Mouse (Mus musculus): Measurements from ENCODE around the gene Adamts15. TPM values are rescaled to one million over a fixed set of nuclear protein-coding genes. Genes with fewer than 3 reads are reported as not detected.
A peak's percentile ranks its signal among the peaks of the same experiment; 100 is the strongest.

The Adamts15 gene
- total RNA-seq, 1 experiment = 2.0 TPM

DNA sequence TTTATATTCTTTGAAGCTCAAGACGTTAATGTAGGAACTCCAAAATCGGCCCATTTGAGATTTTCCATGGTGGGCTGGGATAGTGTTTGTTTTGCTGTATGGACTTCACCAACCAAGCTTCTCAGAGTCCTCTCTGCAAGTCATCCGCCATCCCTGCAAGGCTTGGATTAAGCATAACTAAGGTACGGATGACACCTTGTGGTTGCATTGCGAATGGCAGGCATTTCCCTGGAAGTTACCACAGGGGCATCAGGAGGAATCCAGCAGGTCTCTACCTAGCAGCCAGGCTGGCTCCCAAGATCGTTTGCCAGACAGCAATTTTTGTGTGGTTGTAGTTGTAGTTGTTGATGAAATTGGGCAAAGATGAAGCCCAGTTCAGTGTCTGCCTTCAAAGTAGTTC, 18.1 kb upstream of the Adamts15 start:
- H3K4me1 ChIP-seq (ENCODE audit: control insufficient read depth in 2 of 2, insufficient read depth in 2 of 2, low read length in 2 of 2, poor library complexity in 1 of 2) = peaks cover 0 to 7% of the 10 kb centered on the region in 2 experiments; a peak in 1 of 4 replicates
- H3K9ac ChIP-seq (ENCODE audit: insufficient read depth, low read depth, low read length, poor library complexity, severe bottlenecking) = no peak overlapping the region
- in situ Hi-C loops (cut with MboI; ENCODE audit: low sequenced_read_pairs in 2 of 2, unreplicated experiment in 2 of 2) = loop anchor here (5.0 to 10.0 kb wide), 3 partner anchors 147 to 466 kb away; no protein-coding TSS in a partner anchor
- peak; percentile 92 for DNase-seq (ENCODE audit: low read depth, low spot score)
- no peak overlapping the region for H3K27ac ChIP-seq (ENCODE audit: insufficient read depth, low read depth, low read length, poor library complexity, severe bottlenecking)
- TF ChIP-seq ZC3H11A (IDR thresholded peaks at IDR 0.05; ENCODE audit: borderline replicate concordance, low read depth, low read length) (peak; percentile 99), HCFC1 (IDR thresholded peaks at IDR 0.05; ENCODE audit: borderline replicate concordance, insufficient read depth, low read length) (no peak)
- H3K9me3 ChIP-seq (ENCODE audit: control insufficient read depth, insufficient read depth, low read depth, low read length) = no peaks in the 10 kb centered on the region
- no peaks in the 10 kb centered on the region for H3K36me3 ChIP-seq (ENCODE audit: control insufficient read depth, insufficient read depth, low read length, poor library complexity, severe bottlenecking)
- H3K4me3 ChIP-seq (ENCODE audit: insufficient read depth in 1 of 2, low read depth in 1 of 2, low read length in 2 of 2, poor library complexity in 1 of 2, severe bottlenecking in 1 of 2) = no peak overlapping the region

DNA sequence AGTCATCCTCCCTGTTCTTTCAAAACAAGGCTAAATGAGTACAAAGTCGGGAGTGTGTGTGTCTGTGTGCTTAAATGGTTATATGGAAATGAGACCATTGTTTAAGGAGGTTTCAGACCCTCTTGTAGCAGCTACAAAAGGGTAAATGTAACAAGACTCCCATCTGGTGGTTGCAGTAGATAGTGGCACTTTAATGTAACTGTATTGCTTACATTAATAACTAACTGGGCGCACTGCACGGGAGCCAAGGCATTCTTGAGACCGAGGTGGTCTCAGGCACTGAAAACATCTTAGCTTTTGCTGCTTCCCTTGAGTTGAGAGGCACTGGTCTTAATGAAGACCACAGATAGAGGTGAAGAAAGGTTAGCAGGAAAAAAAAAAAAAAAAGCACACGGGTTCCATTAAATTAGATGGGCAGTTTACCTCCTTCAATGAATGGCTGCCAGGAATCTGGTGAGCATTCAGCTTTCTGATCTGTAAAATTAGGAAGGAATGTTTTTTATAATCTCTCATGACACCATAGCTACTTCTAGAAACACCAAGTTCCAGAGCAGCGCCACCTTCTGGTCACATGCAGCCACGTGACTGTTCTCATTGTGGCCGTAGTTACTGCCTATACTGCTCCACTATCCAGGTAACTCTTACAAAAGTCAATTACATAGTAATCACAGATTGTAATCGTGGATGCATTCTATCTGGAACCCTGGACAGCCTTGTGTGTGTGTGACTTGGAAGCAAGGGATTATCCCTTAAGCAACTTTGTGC, 14.6 kb upstream of the Adamts15 start:
- Histone ChIP-seq H3K9me3 (ENCODE audit: control insufficient read depth, insufficient read depth, low read depth, low read length) (no peaks in the 10 kb centered on the region), H3K4me1 (ENCODE audit: control insufficient read depth in 2 of 2, insufficient read depth in 2 of 2, low read length in 2 of 2, poor library complexity in 1 of 2) (peaks cover 0 to 1% of the 10 kb centered on the region in 2 experiments; a peak in 1 of 4 replicates), H3K4me3 (ENCODE audit: insufficient read depth in 1 of 2, low read depth in 1 of 2, low read length in 2 of 2, poor library complexity in 1 of 2, severe bottlenecking in 1 of 2) (no peak overlapping the region), H3K9ac (ENCODE audit: insufficient read depth, low read depth, low read length, poor library complexity, severe bottlenecking) (no peak overlapping the region), H3K27ac (ENCODE audit: insufficient read depth, low read depth, low read length, poor library complexity, severe bottlenecking) (no peak overlapping the region), H3K36me3 (ENCODE audit: control insufficient read depth, insufficient read depth, low read length, poor library complexity, severe bottlenecking) (no peaks in the 10 kb centered on the region)
- peak; percentile 52 for DNase-seq (ENCODE audit: low read depth, low spot score)
- TF ChIP-seq CHD2 (IDR thresholded peaks at IDR 0.05; ENCODE audit: low read depth, low read length) = no peak
- TF ChIP-seq ZC3H11A (IDR thresholded peaks at IDR 0.05; ENCODE audit: borderline replicate concordance, low read depth, low read length) = peak; percentile 99
- TF ChIP-seq HCFC1 (IDR thresholded peaks at IDR 0.05; ENCODE audit: borderline replicate concordance, insufficient read depth, low read length) = no peak
- TF ChIP-seq MAFK (IDR thresholded peaks at IDR 0.05; ENCODE audit: insufficient read depth, low read depth, low read length) = no peak
- TF ChIP-seq ZNF384 (IDR thresholded peaks at IDR 0.05; ENCODE audit: low read depth, low read length) = 0 out of 2 replicates have a peak, but pooled peaks have one; percentile 34
- in situ Hi-C loops (cut with MboI; ENCODE audit: low sequenced_read_pairs in 2 of 2, unreplicated experiment in 2 of 2) = no loop called here

DNA sequence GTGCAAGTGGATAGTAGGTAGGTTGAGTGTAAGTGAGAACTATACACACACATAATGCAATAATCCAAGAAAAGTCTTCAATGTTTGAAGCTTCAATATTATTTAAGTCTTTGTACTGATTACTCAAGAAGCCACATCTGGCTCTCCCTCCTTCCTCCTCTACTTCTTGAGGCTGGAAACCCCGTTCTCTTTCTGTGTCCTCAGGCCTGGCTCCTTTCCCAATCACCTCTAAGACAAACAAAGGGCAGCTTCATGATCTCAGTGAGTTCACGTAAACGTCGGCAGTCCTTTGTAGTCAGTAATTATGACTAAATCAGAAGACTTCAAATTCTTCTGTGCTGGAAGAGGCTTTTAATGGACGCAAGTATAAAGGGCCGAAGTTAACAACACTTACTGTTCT, 12.6 kb upstream of the Adamts15 start:
- no peak for DNase-seq (ENCODE audit: low read depth, low spot score)
- Histone ChIP-seq H3K4me1 (ENCODE audit: control insufficient read depth in 2 of 2, insufficient read depth in 2 of 2, low read length in 2 of 2, poor library complexity in 1 of 2) (no peaks in the 10 kb centered on the region), H3K36me3 (ENCODE audit: control insufficient read depth, insufficient read depth, low read length, poor library complexity, severe bottlenecking) (no peaks in the 10 kb centered on the region), H3K9me3 (ENCODE audit: control insufficient read depth, insufficient read depth, low read depth, low read length) (no peaks in the 10 kb centered on the region), H3K27ac (ENCODE audit: insufficient read depth, low read depth, low read length, poor library complexity, severe bottlenecking) (no peak overlapping the region), H3K4me3 (ENCODE audit: insufficient read depth in 1 of 2, low read depth in 1 of 2, low read length in 2 of 2, poor library complexity in 1 of 2, severe bottlenecking in 1 of 2) (no peak overlapping the region), H3K9ac (ENCODE audit: insufficient read depth, low read depth, low read length, poor library complexity, severe bottlenecking) (no peak overlapping the region)
- TF ChIP-seq ZC3H11A (IDR thresholded peaks at IDR 0.05; ENCODE audit: borderline replicate concordance, low read depth, low read length) (no peak), HCFC1 (IDR thresholded peaks at IDR 0.05; ENCODE audit: borderline replicate concordance, insufficient read depth, low read length) (no peak), ZNF384 (IDR thresholded peaks at IDR 0.05; ENCODE audit: low read depth, low read length) (no peak), MAFK (IDR thresholded peaks at IDR 0.05; ENCODE audit: insufficient read depth, low read depth, low read length) (no peak), CHD2 (IDR thresholded peaks at IDR 0.05; ENCODE audit: low read depth, low read length) (no peak)
- in situ Hi-C loops (cut with MboI; ENCODE audit: low sequenced_read_pairs in 2 of 2, unreplicated experiment in 2 of 2) = no loop called here

DNA sequence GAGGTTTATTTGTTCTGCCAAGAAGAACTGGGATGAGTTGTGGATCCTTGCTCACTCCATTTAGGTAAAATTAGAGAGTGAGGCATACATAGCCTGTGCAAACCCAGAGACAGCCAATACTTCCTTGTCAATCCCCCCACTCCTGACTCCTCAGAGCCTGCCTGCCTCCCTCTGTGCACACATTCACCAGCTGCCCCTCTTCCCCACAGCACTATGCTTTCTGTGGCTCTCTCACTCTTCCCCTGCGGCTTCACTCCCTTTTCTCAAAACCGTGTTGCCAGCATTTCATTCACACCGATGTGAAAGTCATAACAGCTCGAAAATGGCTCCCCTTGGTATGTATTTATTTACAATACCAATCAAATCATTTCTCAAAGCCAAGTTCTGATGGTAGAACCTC, 10.1 kb upstream of the Adamts15 start:
- no peak for TF ChIP-seq ZNF384 (IDR thresholded peaks at IDR 0.05; ENCODE audit: low read depth, low read length)
- no peak for TF ChIP-seq HCFC1 (IDR thresholded peaks at IDR 0.05; ENCODE audit: borderline replicate concordance, insufficient read depth, low read length)
- no peak for TF ChIP-seq ZC3H11A (IDR thresholded peaks at IDR 0.05; ENCODE audit: borderline replicate concordance, low read depth, low read length)
- no peak overlapping the region for H3K4me3 ChIP-seq (ENCODE audit: insufficient read depth in 1 of 2, low read depth in 1 of 2, low read length in 2 of 2, poor library complexity in 1 of 2, severe bottlenecking in 1 of 2)
- H3K9ac ChIP-seq (ENCODE audit: insufficient read depth, low read depth, low read length, poor library complexity, severe bottlenecking) = no peak overlapping the region
- no peaks in the 10 kb centered on the region for H3K9me3 ChIP-seq (ENCODE audit: control insufficient read depth, insufficient read depth, low read depth, low read length)
- no peak for DNase-seq (ENCODE audit: low read depth, low spot score)
- no peak overlapping the region for H3K27ac ChIP-seq (ENCODE audit: insufficient read depth, low read depth, low read length, poor library complexity, severe bottlenecking)
- no peaks in the 10 kb centered on the region for H3K4me1 ChIP-seq (ENCODE audit: control insufficient read depth in 2 of 2, insufficient read depth in 2 of 2, low read length in 2 of 2, poor library complexity in 1 of 2)
- in situ Hi-C loops (cut with MboI; ENCODE audit: low sequenced_read_pairs in 2 of 2, unreplicated experiment in 2 of 2) = no loop called here
- H3K36me3 ChIP-seq (ENCODE audit: control insufficient read depth, insufficient read depth, low read length, poor library complexity, severe bottlenecking) = no peaks in the 10 kb centered on the region

Measured in ES-E14 (cell line).